Mouse (Mus musculus): Measurements from ENCODE around the gene Card11. TPM values are rescaled to one million over a fixed set of nuclear protein-coding genes. Genes with fewer than 3 reads are reported as not detected.

Card11 gene
- polyA plus RNA-seq, 1 experiment from 2014 or later: 0.57 TPM

- Histone ChIP-seq H3K4me3 (ENCODE audit: low read depth, low read length) (no peak overlapping the region), H3K27me3 (replicated peaks; ENCODE audit: control insufficient read depth, insufficient read depth, low read length) (no peaks in the 10 kb centered on the region), H3K4me2 (ENCODE audit: low read length) (no peak overlapping the region), H3K4me1 (replicated peaks; ENCODE audit: control insufficient read depth, insufficient read depth, low read length) (no peaks in the 10 kb centered on the region), H3K36me3 (ENCODE audit: control insufficient read depth, insufficient read depth, low read length) (no peaks in the 10 kb centered on the region), H3K9me3 (ENCODE audit: control insufficient read depth, low read length) (peaks cover 9% of the 10 kb centered on the region; the same call in 1 of the 2 replicates), H3K9ac (ENCODE audit: low read length) (no peak overlapping the region), H3K27ac (ENCODE audit: low read depth) (no peak overlapping the region)
- ATAC-seq (replicated peaks; ENCODE audit: low FRiP score, low TSS enrichment, low read depth) (no peak), DNase-seq (ENCODE audit: low spot score) (no peak)
- WGBS: 70% methylated on average over 5 of the region's 5 CpGs
These were observed 89.5 kb downstream of the Card11 start for GRCm38 (mm10) chr5:140910841-140911240.

GRCm38 (mm10) chr5:140900866-140901265 is 99.5 kb downstream of the Card11 start:
- Histone ChIP-seq H3K27ac (ENCODE audit: low read depth) (no peak overlapping the region), H3K4me2 (ENCODE audit: low read length) (no peak overlapping the region), H3K4me1 (replicated peaks; ENCODE audit: control insufficient read depth, insufficient read depth, low read length) (no peaks in the 10 kb centered on the region), H3K4me3 (ENCODE audit: low read depth, low read length) (no peak overlapping the region), H3K9ac (ENCODE audit: low read length) (no peak overlapping the region), H3K9me3 (ENCODE audit: control insufficient read depth, low read length) (no peaks in the 10 kb centered on the region), H3K36me3 (ENCODE audit: control insufficient read depth, insufficient read depth, low read length) (no peaks in the 10 kb centered on the region), H3K27me3 (replicated peaks; ENCODE audit: control insufficient read depth, insufficient read depth, low read length) (no peaks in the 10 kb centered on the region)
- no peak for DNase-seq (ENCODE audit: low spot score)
- 75% methylated on average over 13 of the region's 13 CpGs for WGBS
- ATAC-seq (replicated peaks; ENCODE audit: low FRiP score, low TSS enrichment, low read depth): no peak

- Histone ChIP-seq H3K4me2 (ENCODE audit: low read length) (no peak overlapping the region), H3K27me3 (replicated peaks; ENCODE audit: control insufficient read depth, insufficient read depth, low read length) (no peaks in the 10 kb centered on the region), H3K4me3 (ENCODE audit: low read depth, low read length) (no peak overlapping the region), H3K27ac (ENCODE audit: low read depth) (no peak overlapping the region), H3K9ac (ENCODE audit: low read length) (no peak overlapping the region), H3K9me3 (ENCODE audit: control insufficient read depth, low read length) (no peaks in the 10 kb centered on the region), H3K36me3 (ENCODE audit: control insufficient read depth, insufficient read depth, low read length) (no peaks in the 10 kb centered on the region), H3K4me1 (replicated peaks; ENCODE audit: control insufficient read depth, insufficient read depth, low read length) (no peaks in the 10 kb centered on the region; the same call in 1 of the 2 replicates)
- WGBS: 45% methylated on average over 10 of the region's 10 CpGs
- DNase-seq (ENCODE audit: low spot score) (no peak), ATAC-seq (replicated peaks; ENCODE audit: low FRiP score, low TSS enrichment, low read depth) (no peak)
These were observed 109.3 kb downstream of the Card11 start for GRCm38 (mm10) chr5:140891080-140891479.

- H3K36me3 ChIP-seq (ENCODE audit: control insufficient read depth, insufficient read depth, low read length): no peaks in the 10 kb centered on the region
- H3K4me2 ChIP-seq (ENCODE audit: low read length): no peak overlapping the region; the same call in 1 of the 2 replicates
- no peak overlapping the region for H3K9ac ChIP-seq (ENCODE audit: low read length)
- H3K27ac ChIP-seq (ENCODE audit: low read depth): peak overlapping the region; percentile 17; the same call in 1 of the 2 replicates
- no peaks in the 10 kb centered on the region; the same call in 1 of the 2 replicates for H3K4me1 ChIP-seq (replicated peaks; ENCODE audit: control insufficient read depth, insufficient read depth, low read length)
- H3K4me3 ChIP-seq (ENCODE audit: low read depth, low read length): no peak overlapping the region
- DNase-seq (ENCODE audit: low spot score): no peak
- no peak; the same call in 1 of the 2 replicates for ATAC-seq (replicated peaks; ENCODE audit: low FRiP score, low TSS enrichment, low read depth)
- WGBS: 34% methylated on average over 14 of the region's 14 CpGs
- no peaks in the 10 kb centered on the region for H3K9me3 ChIP-seq (ENCODE audit: control insufficient read depth, low read length)
- no peaks in the 10 kb centered on the region for H3K27me3 ChIP-seq (replicated peaks; ENCODE audit: control insufficient read depth, insufficient read depth, low read length)
These were observed 110.3 kb downstream of the Card11 start for GRCm38 (mm10) chr5:140890050-140890449.

GRCm38 (mm10) chr5:140889539-140889938 is 110.8 kb downstream of the Card11 start:
- H3K4me2 ChIP-seq (ENCODE audit: low read length): no peak overlapping the region
- H3K4me1 ChIP-seq (replicated peaks; ENCODE audit: control insufficient read depth, insufficient read depth, low read length): no peaks in the 10 kb centered on the region; the same call in 1 of the 2 replicates
- H3K9me3 ChIP-seq (ENCODE audit: control insufficient read depth, low read length): no peaks in the 10 kb centered on the region
- DNase-seq (ENCODE audit: low spot score) (peak; percentile 72), ATAC-seq (replicated peaks; ENCODE audit: low FRiP score, low TSS enrichment, low read depth) (peak; percentile 47)
- H3K27ac ChIP-seq (ENCODE audit: low read depth): no peak overlapping the region
- WGBS: 54% methylated on average over 8 of the region's 8 CpGs
- H3K4me3 ChIP-seq (ENCODE audit: low read depth, low read length): no peak overlapping the region
- no peak overlapping the region for H3K9ac ChIP-seq (ENCODE audit: low read length)
- H3K27me3 ChIP-seq (replicated peaks; ENCODE audit: control insufficient read depth, insufficient read depth, low read length): no peaks in the 10 kb centered on the region
- no peaks in the 10 kb centered on the region for H3K36me3 ChIP-seq (ENCODE audit: control insufficient read depth, insufficient read depth, low read length)

- no peaks in the 10 kb centered on the region for H3K9me3 ChIP-seq (ENCODE audit: control insufficient read depth, low read length)
- no peaks in the 10 kb centered on the region; the same call in 1 of the 2 replicates for H3K4me1 ChIP-seq (replicated peaks; ENCODE audit: control insufficient read depth, insufficient read depth, low read length)
- no peaks in the 10 kb centered on the region for H3K27me3 ChIP-seq (replicated peaks; ENCODE audit: control insufficient read depth, insufficient read depth, low read length)
- H3K27ac ChIP-seq (ENCODE audit: low read depth): no peak overlapping the region
- no peak overlapping the region for H3K9ac ChIP-seq (ENCODE audit: low read length)
- H3K4me2 ChIP-seq (ENCODE audit: low read length): no peak overlapping the region
- no peaks in the 10 kb centered on the region for H3K36me3 ChIP-seq (ENCODE audit: control insufficient read depth, insufficient read depth, low read length)
- no peak overlapping the region for H3K4me3 ChIP-seq (ENCODE audit: low read depth, low read length)
- no peak for ATAC-seq (replicated peaks; ENCODE audit: low FRiP score, low TSS enrichment, low read depth)
- DNase-seq (ENCODE audit: low spot score): no peak
- 71% methylated on average over 8 of the region's 8 CpGs for WGBS
These were observed 112.5 kb downstream of the Card11 start for GRCm38 (mm10) chr5:140887871-140888270.

GRCm38 (mm10) chr5:140884966-140885365 is 115.4 kb downstream of the Card11 start:
- no peaks in the 10 kb centered on the region for H3K4me1 ChIP-seq (replicated peaks; ENCODE audit: control insufficient read depth, insufficient read depth, low read length)
- ATAC-seq (replicated peaks; ENCODE audit: low FRiP score, low TSS enrichment, low read depth) (no peak), DNase-seq (ENCODE audit: low spot score) (no peak)
- H3K9me3 ChIP-seq (ENCODE audit: control insufficient read depth, low read length): no peaks in the 10 kb centered on the region
- H3K36me3 ChIP-seq (ENCODE audit: control insufficient read depth, insufficient read depth, low read length): no peaks in the 10 kb centered on the region
- 48% methylated on average over 13 of the region's 13 CpGs for WGBS
- H3K4me3 ChIP-seq (ENCODE audit: low read depth, low read length): no peak overlapping the region
- no peak overlapping the region for H3K9ac ChIP-seq (ENCODE audit: low read length)
- H3K27ac ChIP-seq (ENCODE audit: low read depth): no peak overlapping the region
- no peaks in the 10 kb centered on the region for H3K27me3 ChIP-seq (replicated peaks; ENCODE audit: control insufficient read depth, insufficient read depth, low read length)
- no peak overlapping the region for H3K4me2 ChIP-seq (ENCODE audit: low read length)

- Histone ChIP-seq H3K36me3 (ENCODE audit: control insufficient read depth, insufficient read depth, low read length) (no peaks in the 10 kb centered on the region), H3K27me3 (replicated peaks; ENCODE audit: control insufficient read depth, insufficient read depth, low read length) (no peaks in the 10 kb centered on the region), H3K4me2 (ENCODE audit: low read length) (no peak overlapping the region), H3K4me3 (ENCODE audit: low read depth, low read length) (no peak overlapping the region), H3K27ac (ENCODE audit: low read depth) (no peak overlapping the region), H3K9me3 (ENCODE audit: control insufficient read depth, low read length) (no peaks in the 10 kb centered on the region), H3K4me1 (replicated peaks; ENCODE audit: control insufficient read depth, insufficient read depth, low read length) (no peaks in the 10 kb centered on the region), H3K9ac (ENCODE audit: low read length) (no peak overlapping the region)
- ATAC-seq (replicated peaks; ENCODE audit: low FRiP score, low TSS enrichment, low read depth): no peak
- no peak for DNase-seq (ENCODE audit: low spot score)
- WGBS: 87% methylated on average over 4 of the region's 4 CpGs
These were observed 118.0 kb downstream of the Card11 start for GRCm38 (mm10) chr5:140882391-140882790.

GRCm38 (mm10) chr5:140880151-140880550 is 120.2 kb downstream of the Card11 start:
- Histone ChIP-seq H3K27me3 (replicated peaks; ENCODE audit: control insufficient read depth, insufficient read depth, low read length) (no peaks in the 10 kb centered on the region), H3K9ac (ENCODE audit: low read length) (no peak overlapping the region), H3K36me3 (ENCODE audit: control insufficient read depth, insufficient read depth, low read length) (no peaks in the 10 kb centered on the region), H3K9me3 (ENCODE audit: control insufficient read depth, low read length) (no peaks in the 10 kb centered on the region), H3K4me3 (ENCODE audit: low read depth, low read length) (no peak overlapping the region), H3K4me1 (replicated peaks; ENCODE audit: control insufficient read depth, insufficient read depth, low read length) (no peaks in the 10 kb centered on the region), H3K27ac (ENCODE audit: low read depth) (no peak overlapping the region), H3K4me2 (ENCODE audit: low read length) (no peak overlapping the region)
- 49% methylated on average over 10 of the region's 10 CpGs for WGBS
- DNase-seq (ENCODE audit: low spot score): no peak
- no peak for ATAC-seq (replicated peaks; ENCODE audit: low FRiP score, low TSS enrichment, low read depth)
